Mouse (Mus musculus): ENCODE data around the gene Bdh1.

DNA sequence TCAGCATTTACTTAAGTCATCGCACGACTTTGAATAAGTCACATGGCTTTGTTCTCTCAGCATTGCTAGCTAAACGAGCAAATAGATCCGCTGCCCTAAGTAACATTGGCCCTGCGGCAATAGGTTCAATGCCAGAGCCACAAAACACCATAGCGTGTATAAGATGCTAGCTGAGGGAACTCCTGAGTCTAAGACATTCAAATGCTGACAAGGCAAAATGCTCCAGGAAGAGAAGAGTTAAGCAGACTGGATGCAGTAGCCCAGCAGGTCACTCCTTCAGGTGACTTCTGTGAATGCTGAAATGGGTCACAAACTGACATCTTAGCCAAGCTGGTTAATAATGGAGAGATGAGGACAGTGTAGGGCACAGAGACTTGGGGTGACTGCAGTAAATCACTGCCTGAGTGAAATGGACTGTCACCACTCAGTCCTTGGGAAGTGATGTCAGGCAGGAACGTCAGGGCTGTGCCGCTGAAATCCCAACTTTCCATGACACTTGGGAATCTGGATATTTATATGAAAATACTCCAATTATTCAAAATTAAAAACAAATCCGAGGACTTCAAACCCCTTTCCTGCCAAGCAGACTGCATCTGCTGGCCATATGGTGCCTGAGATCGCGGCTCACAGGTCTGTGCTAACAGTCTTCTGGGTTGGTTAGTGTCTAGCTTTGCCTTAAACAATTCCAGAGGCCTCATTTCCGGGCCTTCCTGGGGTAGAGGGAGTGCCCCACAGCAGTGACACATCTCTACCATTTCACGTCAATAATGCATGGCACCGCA is 79.1 kb downstream of the Bdh1 start:
- TF ChIP-seq CTCF (IDR thresholded peaks at IDR 0.05): no peak
- no peak for TF ChIP-seq EP300 (IDR thresholded peaks at IDR 0.05)

All from lung, postnatal 0 days (tissue).